Mouse (Mus musculus) adrenal gland, adult 2 months (tissue): Measurements from ENCODE around the gene Gm33543. TPM values are rescaled to one million over a fixed set of nuclear protein-coding genes. Genes with fewer than 3 reads are reported as not detected.

Experiments used
- DNase-seq: peaks from one replicate; pipeline ENCODE4 v3.0.0; 2021
- polyA plus RNA-seq: library from polyadenylated mRNA; depleted of rRNA; stranded (reverse); fragments of >200 nt; gene quantifications from 2 replicates; pipeline ENCODE4 v1.2.3, GENCODE M21; 2012
- total RNA-seq, 2 experiments: library from RNA; stranded (reverse); gene quantifications; 2 replicates each; pipeline ENCODE4 v1.2.3; 2021

The Gm33543 gene
- total and polyA plus RNA-seq, 3 experiments = not detected

- DNase-seq = peak; percentile 4
Measured at GRCm38 (mm10) chr10:95836530-95837264, 6.0 kb downstream of the Gm33543 start.

GRCm38 (mm10) chr10:95830891-95831290 is 11.8 kb downstream of the Gm33543 start:
- DNase-seq = no peak

- DNase-seq = no peak
Measured at GRCm38 (mm10) chr10:95829471-95829870, 13.3 kb downstream of the Gm33543 start.

- DNase-seq = no peak
Measured at GRCm38 (mm10) chr10:95828374-95828773, 14.4 kb downstream of the Gm33543 start.

- no peak for DNase-seq
Measured at GRCm38 (mm10) chr10:95825651-95826050, 17.1 kb downstream of the Gm33543 start.

- DNase-seq = no peak
Measured at GRCm38 (mm10) chr10:95818506-95818905, 24.2 kb downstream of the Gm33543 start.

DNA sequence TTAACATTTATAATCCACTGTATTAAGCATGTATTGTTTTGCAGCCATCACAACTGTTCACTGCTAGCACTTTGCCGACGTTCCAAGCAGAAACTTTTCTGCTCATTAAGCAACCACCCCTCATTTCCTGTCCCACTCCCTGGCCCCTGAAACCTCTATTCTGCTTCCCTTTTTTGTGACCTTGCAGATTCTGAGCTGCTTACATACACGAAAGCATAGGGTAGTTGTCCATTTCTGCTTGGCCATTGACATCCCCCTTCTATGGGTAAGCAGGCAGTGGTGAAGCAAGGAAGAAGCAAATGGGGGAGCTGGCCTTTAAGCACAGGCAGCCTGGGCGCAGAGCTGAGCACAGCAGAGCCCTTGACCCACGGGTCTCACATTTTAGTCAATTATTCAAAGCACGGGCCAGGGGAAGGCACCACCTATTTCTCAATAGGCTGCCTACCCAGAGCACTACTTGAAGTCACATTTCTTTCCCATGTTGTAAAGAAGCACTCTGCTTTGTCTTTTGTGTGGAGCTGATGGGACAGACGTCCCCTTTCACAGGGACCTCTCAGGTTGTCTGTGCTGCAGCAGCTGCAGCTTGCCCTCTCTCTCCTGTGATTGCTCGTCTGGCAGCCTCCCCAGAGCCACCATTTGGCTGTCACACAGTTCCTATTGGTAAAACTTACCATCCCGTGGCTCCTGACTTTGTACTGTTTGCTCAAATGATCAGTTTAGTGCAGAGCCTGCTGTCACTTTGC is 25.1 kb downstream of the Gm33543 start:
- peak; percentile 35 for DNase-seq

- DNase-seq = no peak
Measured at GRCm38 (mm10) chr10:95814351-95814750, 28.4 kb downstream of the Gm33543 start.

- DNase-seq = no peak
Measured at GRCm38 (mm10) chr10:95811869-95812268, 30.9 kb downstream of the Gm33543 start.

DNA sequence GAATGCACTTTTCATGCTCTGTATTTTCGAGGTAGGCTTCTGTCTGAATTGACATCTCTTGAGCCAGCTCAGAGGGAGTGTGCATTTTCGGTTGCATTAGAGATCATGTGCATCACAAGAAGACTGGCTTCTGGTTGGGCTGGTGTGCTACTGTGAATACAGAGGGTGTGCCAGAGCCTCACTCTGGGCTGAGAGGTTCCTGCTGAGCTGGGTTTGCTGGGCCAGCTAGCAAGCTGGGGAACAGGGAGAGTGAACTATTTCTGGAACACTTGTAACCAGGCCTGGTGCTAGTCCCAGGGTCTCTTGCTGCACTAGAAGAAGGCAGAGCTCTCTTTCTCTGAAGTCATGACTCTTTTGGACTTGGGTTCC is 41.3 kb downstream of the Gm33543 start:
- DNase-seq = no peak

GRCm38 (mm10) chr10:95800693-95801442 is 41.9 kb downstream of the Gm33543 start:
- DNase-seq = peak; percentile 30

GRCm38 (mm10) chr10:95797645-95798395 is 44.9 kb downstream of the Gm33543 start:
- DNase-seq = no peak

- no peak for DNase-seq
Measured at GRCm38 (mm10) chr10:95795500-95795899, 47.2 kb downstream of the Gm33543 start.

- DNase-seq = no peak
Measured at GRCm38 (mm10) chr10:95794706-95795105, 48.0 kb downstream of the Gm33543 start.

- no peak for DNase-seq
Measured at GRCm38 (mm10) chr10:95791427-95791804, 51.3 kb downstream of the Gm33543 start.

DNA sequence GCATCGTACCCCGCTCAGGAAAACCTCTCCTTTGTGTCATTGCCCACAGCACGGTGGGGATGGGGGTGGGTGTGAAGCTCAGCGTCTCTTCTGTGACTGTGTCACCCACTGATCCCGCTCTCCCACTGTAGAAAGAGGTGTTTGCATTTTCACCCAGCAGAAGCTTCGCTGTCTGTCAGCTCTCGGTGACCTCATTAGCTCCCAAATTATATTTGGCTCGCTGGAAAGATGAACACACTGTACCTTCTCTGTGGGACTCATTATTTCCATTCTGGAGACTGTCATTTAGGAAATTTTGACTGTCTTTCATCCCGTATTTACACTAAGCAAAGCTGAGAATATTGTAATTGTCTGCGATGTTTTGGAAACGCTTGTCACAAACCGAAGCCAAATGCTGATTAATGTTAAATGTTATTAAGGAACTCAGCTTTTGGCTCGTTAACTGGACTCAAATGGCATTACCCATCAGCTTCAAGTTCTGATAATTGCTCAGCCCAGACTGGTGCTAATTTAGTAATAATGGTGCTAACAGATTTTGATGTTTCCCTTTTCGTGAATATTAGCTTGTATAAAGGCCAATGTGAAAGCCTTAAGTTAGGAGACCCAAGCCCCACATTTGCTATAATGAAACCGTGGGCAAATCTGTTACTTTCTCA is 51.8 kb downstream of the Gm33543 start:
- no peak for DNase-seq

DNA sequence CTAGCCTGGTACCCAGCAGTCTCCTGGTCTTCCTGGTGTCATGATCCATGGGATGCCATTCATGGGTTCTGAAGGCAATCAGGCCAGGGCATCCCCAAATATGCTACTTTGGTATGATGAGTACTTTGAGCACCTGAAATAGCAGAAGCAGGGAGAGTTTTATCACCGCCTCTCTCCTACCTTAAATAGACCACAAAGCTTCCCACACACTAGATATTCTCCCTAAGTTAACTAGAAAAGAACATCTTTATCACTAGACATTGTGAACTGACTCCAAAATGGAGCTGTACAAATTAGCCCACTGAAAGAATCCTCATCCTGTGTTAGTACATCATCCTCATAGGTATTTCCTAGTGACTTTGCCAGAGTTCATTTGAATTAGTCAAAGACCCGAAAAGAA is 55.6 kb downstream of the Gm33543 start:
- DNase-seq = no peak

DNA sequence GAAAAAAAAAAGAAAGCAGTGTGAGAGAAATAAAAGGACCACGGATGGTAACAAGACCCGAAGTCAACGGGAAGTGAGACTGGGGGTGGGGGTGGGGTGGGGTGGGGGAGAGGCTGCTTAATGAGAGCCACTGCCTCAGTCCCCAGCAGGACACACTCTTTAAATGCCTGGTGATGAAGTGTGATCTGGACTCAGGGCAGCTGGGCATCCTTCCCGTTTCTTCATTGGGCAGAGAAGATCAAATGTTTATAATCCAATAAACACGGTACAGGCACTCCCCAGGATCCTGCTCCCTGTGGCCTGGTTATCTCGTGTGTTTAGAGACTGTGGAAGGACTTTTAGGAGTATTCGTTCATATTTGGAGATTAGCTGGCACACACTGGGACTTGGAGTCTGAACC is 57.9 kb downstream of the Gm33543 start:
- DNase-seq = no peak

DNA sequence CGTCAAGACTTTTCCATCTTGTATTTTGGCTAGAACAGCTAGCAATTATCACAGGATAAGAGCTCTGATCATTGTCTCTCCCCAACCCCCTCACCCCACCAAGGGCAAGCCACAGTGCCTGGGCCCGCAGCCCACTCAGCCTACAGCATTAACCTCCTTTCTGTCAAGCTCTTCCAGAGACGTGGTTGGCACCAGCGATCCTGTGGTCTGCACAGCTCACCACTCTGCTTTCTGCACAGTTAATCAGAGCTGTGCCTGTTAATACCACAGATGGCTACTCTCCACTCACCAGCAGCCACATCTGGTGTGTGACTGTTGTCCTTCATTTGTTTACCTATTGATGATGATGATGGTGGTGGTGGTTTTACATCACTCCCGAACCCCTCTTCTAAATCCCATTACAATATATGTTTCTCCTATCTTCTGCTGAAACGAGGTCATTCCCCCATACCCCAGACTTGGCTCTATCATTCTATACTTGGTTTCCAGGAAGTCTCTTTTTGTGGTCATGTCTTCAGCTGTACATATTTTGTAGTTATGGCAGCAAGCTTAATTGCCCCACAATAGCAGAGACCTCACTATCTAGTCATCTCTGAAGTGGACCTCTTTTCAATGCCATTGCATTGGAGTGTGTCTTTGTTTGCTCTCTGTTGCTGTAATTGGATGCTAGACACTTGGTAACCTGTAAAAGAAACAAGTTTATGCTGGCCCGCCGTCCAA is 61.7 kb downstream of the Gm33543 start:
- no peak for DNase-seq

DNA sequence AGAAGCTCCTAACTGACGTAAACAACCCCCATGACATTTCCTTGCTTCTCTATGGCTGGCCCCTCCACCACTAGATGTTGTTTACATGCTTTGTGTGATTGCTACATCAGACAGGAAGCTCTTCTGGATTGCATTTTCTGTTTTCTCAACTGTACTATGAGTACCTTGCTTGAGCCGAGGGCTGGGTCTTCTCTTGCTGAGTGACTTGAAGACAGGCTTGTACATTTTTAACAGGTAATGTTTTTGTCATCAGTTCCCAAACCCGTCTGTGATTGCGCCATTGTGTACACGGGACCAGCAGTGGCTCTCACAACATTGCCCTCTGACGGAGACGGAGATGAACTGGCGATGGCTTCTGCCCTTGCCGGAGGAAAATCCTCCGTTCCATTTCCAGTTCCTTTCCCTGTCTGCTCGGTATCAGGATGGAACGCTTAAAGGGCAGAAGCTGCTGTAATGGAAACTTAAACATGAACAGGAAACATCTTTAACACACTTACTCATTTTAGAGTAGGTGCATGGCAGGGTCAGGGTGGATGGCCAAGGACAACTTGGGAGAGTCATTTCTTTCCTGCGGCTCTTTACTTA is 62.8 kb downstream of the Gm33543 start:
- DNase-seq = peak; percentile 56

DNA sequence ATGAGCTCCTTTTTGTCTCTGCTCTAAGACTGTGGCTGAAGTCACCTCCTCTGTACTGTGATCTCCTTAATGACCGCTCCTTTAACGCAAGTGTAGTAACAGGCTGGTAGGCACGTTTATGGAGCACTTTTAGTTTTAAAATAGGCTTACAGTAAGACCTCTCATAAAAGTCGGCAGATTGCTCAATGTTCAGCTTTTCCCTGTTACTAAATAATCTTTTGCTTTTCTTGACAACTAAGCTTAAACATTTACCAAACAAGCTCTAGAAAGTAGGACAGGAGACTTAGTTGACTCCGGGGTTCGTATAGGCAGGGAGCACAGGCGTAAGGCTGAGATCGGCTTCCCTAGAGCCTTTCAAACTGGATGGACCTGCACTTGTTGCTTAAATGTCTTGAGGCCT is 64.1 kb downstream of the Gm33543 start:
- DNase-seq = no peak
